Mouse (Mus musculus) midbrain, embryonic 15.5 days (tissue): ENCODE results near the gene Sel1l. TPM values are rescaled to one million over a fixed set of nuclear protein-coding genes. Genes with fewer than 3 reads are reported as not detected.
A peak's percentile ranks its signal among the peaks of the same experiment; 100 is the strongest.

Source experiments
- ATAC-seq: fragments of 200-750 bp; cut with Nextera tagmentation; replicated peaks from 2 replicates; pipeline ENCODE4 v1.8.0; 2017; ENCODE audit warnings: moderate TSS enrichment
- H3K27ac ChIP-seq: fragments of 300-500 bp; sonication (generic); 2 replicates; pipeline ENCODE4 v1.5.1; 2015; ENCODE audit warnings: mild to moderate bottlenecking, inconsistent platforms
- H3K27me3 ChIP-seq: fragments of 300-500 bp; sonication (generic); replicated peaks from 2 replicates; pipeline ENCODE4 v1.6.1; 2015; ENCODE audit warnings: inconsistent platforms
- H3K36me3 ChIP-seq: fragments of 300-500 bp; sonication (generic); replicated peaks from 2 replicates; pipeline ENCODE4 v1.6.1; 2015; ENCODE audit warnings: inconsistent platforms
- H3K4me1 ChIP-seq: fragments of 300-500 bp; sonication (generic); 2 replicates; pipeline ENCODE4 v1.6.1; 2015; ENCODE audit warnings: inconsistent platforms
- H3K4me2 ChIP-seq: fragments of 300-500 bp; sonication (generic); 2 replicates; pipeline ENCODE4 v1.6.1; 2015; ENCODE audit warnings: inconsistent platforms, mild to moderate bottlenecking, moderate library complexity
- H3K4me3 ChIP-seq: fragments of 300-500 bp; sonication (generic); 2 replicates; pipeline ENCODE4 v1.5.1; 2015; ENCODE audit warnings: mild to moderate bottlenecking, inconsistent platforms
- H3K9ac ChIP-seq: fragments of 300-500 bp; sonication (generic); 2 replicates; pipeline ENCODE4 v1.6.1; 2015; ENCODE audit warnings: mild to moderate bottlenecking, inconsistent platforms
- H3K9me3 ChIP-seq: fragments of 300-500 bp; sonication (generic); 2 replicates; pipeline ENCODE4 v1.6.1; 2016; ENCODE audit warnings: inconsistent platforms
- WGBS: fragments of 180-500 bp; shearing (Covaris S2); methylation state at CpG from one replicate; pipeline ENCODE4 v1.1.7; 2015; ENCODE audit warnings: mixed read lengths; 5-methylcytosine and 5-hydroxymethylcytosine counted together
- polyA plus RNA-seq: library from polyadenylated mRNA; unstranded; fragments of >200 nt; fragmentation: Nextera tagmentation; extraction: Ambion mirVana; gene quantifications from 2 replicates; pipeline ENCODE4 v1.2.1, GENCODE M21; 2015

The Sel1l gene
- polyA plus RNA-seq: 106 and 111 TPM in 2 replicates

GRCm38 (mm10) chr12:91849045-91849467, at the start of gene Sel1l:
Gene Sel1l (minus strand): TSS chr12:91849157.
- H3K4me2 ChIP-seq: peak within 1 kb of the TSS; percentile 87
- no peaks in the 10 kb centered on the region for H3K9me3 ChIP-seq
- peak within 1 kb of the TSS; percentile 89 for H3K4me3 ChIP-seq
- peak within 1 kb of the TSS; percentile 73 for H3K27ac ChIP-seq
- H3K27me3 ChIP-seq: no peaks in the 10 kb centered on the region
- no peaks in the 10 kb centered on the region for H3K36me3 ChIP-seq
- peak; percentile 100 for ATAC-seq
- peaks cover 17% of the 10 kb centered on the region for H3K4me1 ChIP-seq
- under 1% methylated on average over 35 of the region's 35 CpGs for WGBS
- H3K9ac ChIP-seq: peak within 1 kb of the TSS; percentile 87

- H3K27me3 ChIP-seq: no peaks in the 10 kb centered on the region
- no peaks in the 10 kb centered on the region for H3K4me1 ChIP-seq
- ATAC-seq: no peak
- H3K27ac ChIP-seq: no peak overlapping the region
- no peaks in the 10 kb centered on the region for H3K9me3 ChIP-seq
- H3K4me2 ChIP-seq: no peak overlapping the region
- WGBS: 81% methylated on average over 9 of the region's 9 CpGs
- no peak overlapping the region for H3K9ac ChIP-seq
- no peak overlapping the region for H3K4me3 ChIP-seq
- no peaks in the 10 kb centered on the region for H3K36me3 ChIP-seq
These were observed 43.9 kb upstream of the Sel1l start for GRCm38 (mm10) chr12:91892622-91893560.

- Histone ChIP-seq H3K36me3 (no peaks in the 10 kb centered on the region), H3K9ac (no peak overlapping the region), H3K27ac (no peak overlapping the region), H3K4me1 (peaks cover 7% of the 10 kb centered on the region; the same call in 1 of the 2 replicates), H3K4me3 (no peak overlapping the region), H3K9me3 (no peaks in the 10 kb centered on the region), H3K4me2 (no peak overlapping the region), H3K27me3 (no peaks in the 10 kb centered on the region)
- no peak for ATAC-seq
- 76% methylated on average over 13 of the region's 13 CpGs for WGBS
These were observed 31.5 kb upstream of the Sel1l start for GRCm38 (mm10) chr12:91880431-91880830.

- Histone ChIP-seq H3K4me1 (peaks cover 7% of the 10 kb centered on the region; the same call in 1 of the 2 replicates), H3K27me3 (no peaks in the 10 kb centered on the region), H3K9ac (no peak overlapping the region), H3K27ac (no peak overlapping the region), H3K4me2 (peak overlapping the region; percentile 15; the same call in 1 of the 2 replicates), H3K36me3 (no peaks in the 10 kb centered on the region), H3K4me3 (no peak overlapping the region), H3K9me3 (no peaks in the 10 kb centered on the region)
- no peak for ATAC-seq
- WGBS: 70% methylated on average over 8 of the region's 8 CpGs
These were observed 29.9 kb upstream of the Sel1l start for GRCm38 (mm10) chr12:91878912-91879250.

- Histone ChIP-seq H3K4me1 (peaks cover 7% of the 10 kb centered on the region; the same call in 1 of the 2 replicates), H3K27ac (0 out of 2 replicates have a peak overlapping the region, but pooled peaks have one; percentile 7), H3K9me3 (no peaks in the 10 kb centered on the region), H3K9ac (no peak overlapping the region), H3K27me3 (no peaks in the 10 kb centered on the region), H3K36me3 (no peaks in the 10 kb centered on the region), H3K4me2 (peak overlapping the region; percentile 15), H3K4me3 (no peak overlapping the region)
- 47% methylated on average over 21 of the region's 21 CpGs for WGBS
- ATAC-seq: peak; percentile 67
These were observed 29.3 kb upstream of the Sel1l start for GRCm38 (mm10) chr12:91878056-91878911.

- peaks cover 7% of the 10 kb centered on the region; the same call in 1 of the 2 replicates for H3K4me1 ChIP-seq
- H3K27me3 ChIP-seq: no peaks in the 10 kb centered on the region
- no peak overlapping the region for H3K27ac ChIP-seq
- WGBS: 32% methylated on average over 5 of the region's 5 CpGs
- ATAC-seq: peak; percentile 80
- H3K9ac ChIP-seq: no peak overlapping the region
- H3K9me3 ChIP-seq: no peaks in the 10 kb centered on the region
- H3K4me3 ChIP-seq: no peak overlapping the region
- H3K4me2 ChIP-seq: peak overlapping the region; percentile 15; the same call in 1 of the 2 replicates
- H3K36me3 ChIP-seq: no peaks in the 10 kb centered on the region
These were observed 28.7 kb upstream of the Sel1l start for GRCm38 (mm10) chr12:91877646-91878045.

GRCm38 (mm10) chr12:91870671-91871070, 21.7 kb upstream of the Sel1l start:
- Histone ChIP-seq H3K9me3 (no peaks in the 10 kb centered on the region), H3K27me3 (no peaks in the 10 kb centered on the region), H3K27ac (no peak overlapping the region), H3K9ac (no peak overlapping the region), H3K36me3 (no peaks in the 10 kb centered on the region), H3K4me1 (no peaks in the 10 kb centered on the region), H3K4me2 (no peak overlapping the region), H3K4me3 (no peak overlapping the region)
- WGBS: 89% methylated on average over 11 of the region's 11 CpGs
- ATAC-seq: no peak

- Histone ChIP-seq H3K36me3 (no peaks in the 10 kb centered on the region), H3K9ac (no peak overlapping the region), H3K27ac (no peak overlapping the region), H3K27me3 (no peaks in the 10 kb centered on the region), H3K4me2 (no peak overlapping the region), H3K9me3 (no peaks in the 10 kb centered on the region), H3K4me3 (no peak overlapping the region), H3K4me1 (no peaks in the 10 kb centered on the region)
- no peak for ATAC-seq
- 74% methylated on average over 4 of the region's 4 CpGs for WGBS
These were observed 20.4 kb upstream of the Sel1l start for GRCm38 (mm10) chr12:91869352-91869751.

- Histone ChIP-seq H3K9me3 (no peaks in the 10 kb centered on the region), H3K27me3 (no peaks in the 10 kb centered on the region), H3K4me1 (no peaks in the 10 kb centered on the region), H3K4me2 (no peak overlapping the region), H3K36me3 (no peaks in the 10 kb centered on the region), H3K4me3 (no peak overlapping the region), H3K27ac (no peak overlapping the region), H3K9ac (no peak overlapping the region)
- no peak for ATAC-seq
- 76% methylated on average over 8 of the region's 8 CpGs for WGBS
These were observed 5.4 kb upstream of the Sel1l start for GRCm38 (mm10) chr12:91854330-91854729.

- 3% methylated on average over 33 of the region's 33 CpGs for WGBS
- peak; percentile 65 for ATAC-seq
- Histone ChIP-seq H3K4me3 (peak overlapping the region; percentile 89), H3K36me3 (no peaks in the 10 kb centered on the region), H3K4me2 (peak overlapping the region; percentile 87), H3K27ac (peak overlapping the region; percentile 73), H3K4me1 (peaks cover 17% of the 10 kb centered on the region), H3K27me3 (no peaks in the 10 kb centered on the region), H3K9ac (peak overlapping the region; percentile 87), H3K9me3 (no peaks in the 10 kb centered on the region)
These were observed 438 bp downstream of the Sel1l start for GRCm38 (mm10) chr12:91848394-91849044.

- peaks cover 17% of the 10 kb centered on the region for H3K4me1 ChIP-seq
- ATAC-seq: no peak
- H3K27me3 ChIP-seq: no peaks in the 10 kb centered on the region
- H3K27ac ChIP-seq: no peak overlapping the region
- H3K4me2 ChIP-seq: no peak overlapping the region
- no peak overlapping the region for H3K4me3 ChIP-seq
- no peaks in the 10 kb centered on the region for H3K9me3 ChIP-seq
- H3K9ac ChIP-seq: no peak overlapping the region
- 92% methylated on average over 6 of the region's 6 CpGs for whole genome bisulfite sequencing
- H3K36me3 ChIP-seq: peaks cover 10% of the 10 kb centered on the region
These were observed 2.9 kb downstream of the Sel1l start for GRCm38 (mm10) chr12:91846038-91846437.

GRCm38 (mm10) chr12:91845393-91845792, 3.6 kb downstream of the Sel1l start:
- Histone ChIP-seq H3K4me3 (no peak overlapping the region), H3K36me3 (peaks cover 16% of the 10 kb centered on the region), H3K9me3 (no peaks in the 10 kb centered on the region), H3K4me1 (peaks cover 17% of the 10 kb centered on the region), H3K9ac (no peak overlapping the region), H3K27me3 (no peaks in the 10 kb centered on the region), H3K4me2 (no peak overlapping the region), H3K27ac (no peak overlapping the region)
- 82% methylated on average over 9 of the region's 9 CpGs for WGBS
- ATAC-seq: no peak
